Mouse (Mus musculus) brown adipose tissue, adult 24 weeks (tissue): ENCODE data around the gene Ift80. TPM values are rescaled to one million over a fixed set of nuclear protein-coding genes. Genes with fewer than 3 reads are reported as not detected.

Experiments used
- polyA plus RNA-seq: library from polyadenylated mRNA; stranded (reverse); fragments of >200 nt; gene quantifications from 2 replicates; pipeline ENCODE4 v1.2.4, GENCODE M21; 2012; ENCODE audit not compliant: missing spikeins, insufficient read depth, insufficient read length

Ift80 gene
- polyA plus RNA-seq, 1 experiment: 3.3 TPM

Other genes starting within 250 kb of the Ift80 start
- not detected in 2 replicates for gene 1110032F04Rik, start 135.0 kb downstream of the Ift80 start, polyA plus RNA-seq
- 6.3 and 7.3 TPM in 2 replicates for gene Smc4, start 168 bp upstream of the Ift80 start, polyA plus RNA-seq
- not detected in 2 replicates for gene Trim59, start 40.2 kb upstream of the Ift80 start, polyA plus RNA-seq
- gene Kpna4, start 122.5 kb upstream of the Ift80 start, polyA plus RNA-seq: 47.1 and 57.8 TPM in 2 replicates
- not detected in 2 replicates for gene Arl14, start 217.8 kb upstream of the Ift80 start, polyA plus RNA-seq